Mouse (Mus musculus) midbrain, embryonic 14.5 days (tissue): ENCODE data around the gene Gadd45g. TPM values are rescaled to one million over a fixed set of nuclear protein-coding genes. Genes with fewer than 3 reads are reported as not detected.
A peak's percentile ranks its signal among the peaks of the same experiment; 100 is the strongest.

Experiments used
- ATAC-seq: fragments of 200-750 bp; cut with Nextera tagmentation; 2 replicates; pipeline ENCODE4 v1.8.0; 2017; ENCODE audit warnings: moderate number of reproducible peaks, moderate library complexity; ENCODE audit not compliant: low FRiP score, low TSS enrichment
- DNase-seq: peaks from one replicate; pipeline ENCODE4 v3.0.0-alpha.2; 2015
- H3K27ac ChIP-seq: fragments of 300-500 bp; sonication (generic); replicated peaks from 2 replicates; pipeline ENCODE4 v1.5.1; 2014; ENCODE audit warnings: mild to moderate bottlenecking, low read depth, low read length, moderate library complexity
- H3K27me3 ChIP-seq: fragments of 300-500 bp; sonication (generic); 2 replicates; pipeline ENCODE4 v1.6.1; 2014; ENCODE audit warnings: low read length, control low read depth, mixed read lengths; ENCODE audit not compliant: control insufficient read depth, insufficient read depth
- H3K36me3 ChIP-seq: fragments of 300-500 bp; sonication (generic); 2 replicates; pipeline ENCODE4 v1.6.1; 2014; ENCODE audit warnings: low read length, control low read depth; ENCODE audit not compliant: control insufficient read depth, insufficient read depth
- H3K4me1 ChIP-seq: fragments of 300-500 bp; sonication (generic); 2 replicates; pipeline ENCODE4 v1.6.1; 2014; ENCODE audit warnings: mild to moderate bottlenecking, antibody characterized with exemption, low read length, control low read depth; ENCODE audit not compliant: control insufficient read depth, insufficient read depth
- H3K4me2 ChIP-seq: fragments of 300-500 bp; sonication (generic); 2 replicates; pipeline ENCODE4 v1.6.1; 2014; ENCODE audit warnings: mild to moderate bottlenecking, low read length, moderate library complexity
- H3K4me3 ChIP-seq: fragments of 300-500 bp; sonication (generic); replicated peaks from 2 replicates; pipeline ENCODE4 v1.5.1; 2014; ENCODE audit warnings: low read depth, low read length
- H3K9ac ChIP-seq: fragments of 300-500 bp; sonication (generic); replicated peaks from 2 replicates; pipeline ENCODE4 v1.6.1; 2014; ENCODE audit warnings: mild to moderate bottlenecking, low read length, moderate library complexity
- H3K9me3 ChIP-seq: fragments of 300-500 bp; sonication (generic); 2 replicates; pipeline ENCODE4 v1.6.1; 2016; ENCODE audit warnings: low read length, control low read depth, mixed read lengths; ENCODE audit not compliant: control insufficient read depth
- WGBS: fragments of 180-500 bp; shearing (Covaris S2); extraction: QIAGEN DNeasy Blood & Tissue Kit; methylation state at CpG from one replicate; pipeline ENCODE4 v1.1.7; 2014; 5-methylcytosine and 5-hydroxymethylcytosine counted together
- polyA plus RNA-seq: library from polyadenylated mRNA; unstranded; fragments of >200 nt; fragmentation: Nextera tagmentation; extraction: Ambion mirVana; gene quantifications from 2 replicates; pipeline ENCODE4 v1.2.1, GENCODE M21; 2014

Gadd45g gene
- polyA plus RNA-seq, 1 experiment from 2014 or later, result 85.9 TPM

- 89% methylated on average over 6 of the region's 6 CpGs for WGBS
- ATAC-seq, result no peak
Observed at GRCm38 (mm10) chr13:51814646-51815045, 31.8 kb upstream of the Gadd45g start.

DNA sequence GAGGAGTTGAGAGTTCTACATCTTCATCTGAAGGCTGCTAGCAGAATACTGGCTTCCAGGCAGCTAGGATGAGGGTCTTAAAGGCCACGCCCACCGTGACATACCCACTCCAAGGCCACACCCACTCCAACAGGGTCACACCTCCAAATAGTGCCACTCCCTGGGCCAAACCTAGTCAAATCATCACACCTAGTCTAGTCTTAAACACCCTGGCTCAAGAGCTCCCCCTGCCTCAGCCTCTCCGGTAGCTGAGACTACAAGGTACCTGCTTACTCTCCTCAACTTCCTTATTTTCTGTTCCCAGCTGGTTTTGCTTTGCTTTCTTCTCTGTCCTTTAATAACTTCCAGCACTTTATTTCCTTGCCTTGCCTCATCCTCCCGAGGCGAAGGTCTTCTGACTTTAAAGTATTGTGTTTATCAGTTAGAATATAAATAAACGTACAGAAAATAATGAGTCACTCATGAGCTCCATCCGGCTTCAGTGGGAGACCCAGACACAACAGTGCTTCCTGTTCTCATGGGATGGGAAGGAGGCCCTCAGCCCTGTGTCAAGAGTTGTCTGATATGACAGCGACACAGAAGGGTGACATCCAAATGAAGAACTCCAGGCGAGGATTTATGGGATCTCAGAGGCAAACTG is 30.5 kb upstream of the Gadd45g start:
- WGBS, result 88% methylated on average over 9 of the region's 9 CpGs
- no peak overlapping the region for H3K4me3 ChIP-seq
- no peak for DNase-seq

More at GRCm38 (mm10) chr13:51814646-51815045, 31.8 kb upstream of the Gadd45g start:
- H3K4me2 ChIP-seq, result no peak overlapping the region
- H3K27me3 ChIP-seq, result no peaks in the 10 kb centered on the region
- no peak overlapping the region for H3K9ac ChIP-seq
- peaks cover 13% of the 10 kb centered on the region for H3K4me1 ChIP-seq
- no peak overlapping the region for H3K4me3 ChIP-seq
- no peak overlapping the region for H3K27ac ChIP-seq
- no peaks in the 10 kb centered on the region for H3K9me3 ChIP-seq
- DNase-seq, result no peak
- H3K36me3 ChIP-seq, result no peaks in the 10 kb centered on the region

GRCm38 (mm10) chr13:51816559-51817041 is 29.9 kb upstream of the Gadd45g start:
- 75% methylated on average over 5 of the region's 5 CpGs for WGBS
- Histone ChIP-seq H3K4me2 (no peak overlapping the region), H3K9ac (no peak overlapping the region), H3K4me3 (no peak overlapping the region), H3K27me3 (no peaks in the 10 kb centered on the region), H3K36me3 (no peaks in the 10 kb centered on the region), H3K4me1 (peaks cover 13% of the 10 kb centered on the region), H3K9me3 (no peaks in the 10 kb centered on the region), H3K27ac (peak overlapping the region; percentile 28; the same call in 1 of the 2 replicates)
- DNase-seq (no peak), ATAC-seq (no peak)

More for the DNA sequence above, 30.5 kb upstream of the Gadd45g start:
- no peak for ATAC-seq
- no peak overlapping the region for H3K4me2 ChIP-seq
- peaks cover 13% of the 10 kb centered on the region for H3K4me1 ChIP-seq
- peak overlapping the region; percentile 28; the same call in 1 of the 2 replicates for H3K27ac ChIP-seq
- no peaks in the 10 kb centered on the region for H3K9me3 ChIP-seq
- no peaks in the 10 kb centered on the region for H3K36me3 ChIP-seq
- H3K27me3 ChIP-seq, result no peaks in the 10 kb centered on the region
- no peak overlapping the region for H3K9ac ChIP-seq

GRCm38 (mm10) chr13:51818170-51818943 is 28.1 kb upstream of the Gadd45g start:
- Histone ChIP-seq H3K4me1 (peaks cover 12% of the 10 kb centered on the region), H3K4me2 (no peak overlapping the region), H3K4me3 (no peak overlapping the region), H3K9me3 (no peaks in the 10 kb centered on the region), H3K36me3 (no peaks in the 10 kb centered on the region), H3K27me3 (no peaks in the 10 kb centered on the region), H3K9ac (no peak overlapping the region), H3K27ac (no peak overlapping the region)
- 80% methylated on average over 6 of the region's 6 CpGs for WGBS
- ATAC-seq (no peak), DNase-seq (no peak)

DNA sequence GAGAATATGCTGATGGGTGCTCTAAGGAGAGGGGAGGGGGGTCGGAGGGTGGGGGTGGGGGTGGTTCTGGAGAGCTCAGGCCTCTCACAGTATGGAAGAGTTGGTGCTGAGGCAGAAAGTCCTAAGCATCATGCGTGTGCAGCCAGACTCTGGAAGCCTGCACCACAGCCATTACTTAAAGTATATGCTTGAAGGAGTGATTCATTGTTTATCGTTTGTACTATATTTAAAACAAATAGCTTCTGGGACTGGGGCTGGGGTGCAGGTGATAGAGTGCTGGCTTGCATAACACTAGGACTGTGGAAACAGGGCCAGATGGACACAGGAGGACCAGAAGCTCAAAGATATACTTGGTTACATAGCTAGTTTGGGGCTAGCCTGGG is 27.5 kb upstream of the Gadd45g start:
- no peaks in the 10 kb centered on the region for H3K9me3 ChIP-seq
- no peak overlapping the region for H3K27ac ChIP-seq
- ATAC-seq (no peak), DNase-seq (no peak)
- WGBS, result 76% methylated on average over 3 of the region's 3 CpGs
- H3K4me2 ChIP-seq, result no peak overlapping the region
- H3K4me3 ChIP-seq, result no peak overlapping the region
- H3K9ac ChIP-seq, result no peak overlapping the region
- no peaks in the 10 kb centered on the region for H3K36me3 ChIP-seq
- peaks cover 6% of the 10 kb centered on the region for H3K4me1 ChIP-seq
- H3K27me3 ChIP-seq, result no peaks in the 10 kb centered on the region

GRCm38 (mm10) chr13:51819351-51819750 is 27.1 kb upstream of the Gadd45g start:
- Histone ChIP-seq H3K9ac (no peak overlapping the region), H3K9me3 (no peaks in the 10 kb centered on the region), H3K4me2 (no peak overlapping the region), H3K36me3 (no peaks in the 10 kb centered on the region), H3K4me1 (peaks cover 2% of the 10 kb centered on the region; the same call in 1 of the 2 replicates), H3K4me3 (no peak overlapping the region), H3K27me3 (no peaks in the 10 kb centered on the region), H3K27ac (no peak overlapping the region)
- 78% methylated on average over 6 of the region's 6 CpGs for WGBS
- DNase-seq (no peak), ATAC-seq (no peak)

DNA sequence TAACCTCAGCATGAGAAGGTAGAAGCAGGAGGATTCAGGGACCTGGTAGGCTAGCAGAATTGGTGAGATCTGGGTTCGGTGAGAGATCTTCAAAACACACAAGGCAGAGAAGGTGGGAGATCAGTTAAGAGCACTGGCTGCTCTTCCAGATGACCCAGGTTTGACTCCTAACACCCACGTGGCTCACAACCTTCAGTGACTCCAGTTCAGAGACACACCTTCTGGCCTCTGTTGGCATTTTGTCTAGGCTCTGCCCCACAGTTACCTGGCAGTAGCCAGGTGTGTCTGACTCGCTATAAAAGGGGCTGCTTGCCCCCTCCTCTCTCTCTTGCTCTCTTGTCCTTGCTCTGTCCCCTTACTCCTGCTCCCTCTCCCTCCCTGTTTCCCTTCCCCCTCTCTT is 24.5 kb upstream of the Gadd45g start:
- DNase-seq, result no peak
- H3K9me3 ChIP-seq, result no peaks in the 10 kb centered on the region
- H3K4me1 ChIP-seq, result no peaks in the 10 kb centered on the region
- ATAC-seq, result no peak
- no peak overlapping the region for H3K27ac ChIP-seq
- no peak overlapping the region for H3K9ac ChIP-seq
- no peak overlapping the region for H3K4me2 ChIP-seq
- no peaks in the 10 kb centered on the region for H3K27me3 ChIP-seq
- WGBS, result 79% methylated on average over 3 of the region's 3 CpGs
- no peaks in the 10 kb centered on the region for H3K36me3 ChIP-seq
- no peak overlapping the region for H3K4me3 ChIP-seq

- H3K4me3 ChIP-seq, result no peak overlapping the region
- WGBS, result 47% methylated on average over 8 of the region's 8 CpGs
- no peaks in the 10 kb centered on the region for H3K9me3 ChIP-seq
- H3K27ac ChIP-seq, result no peak overlapping the region
- ATAC-seq (no peak), DNase-seq (no peak)
- H3K9ac ChIP-seq, result no peak overlapping the region
- H3K4me2 ChIP-seq, result no peak overlapping the region
- H3K27me3 ChIP-seq, result no peaks in the 10 kb centered on the region
- no peaks in the 10 kb centered on the region for H3K36me3 ChIP-seq
- no peaks in the 10 kb centered on the region for H3K4me1 ChIP-seq
Observed at GRCm38 (mm10) chr13:51823822-51824495, 22.5 kb upstream of the Gadd45g start.
